Comparison of ENCODE assay signal across 17 mouse cellular contexts in the genomic region with DNA sequence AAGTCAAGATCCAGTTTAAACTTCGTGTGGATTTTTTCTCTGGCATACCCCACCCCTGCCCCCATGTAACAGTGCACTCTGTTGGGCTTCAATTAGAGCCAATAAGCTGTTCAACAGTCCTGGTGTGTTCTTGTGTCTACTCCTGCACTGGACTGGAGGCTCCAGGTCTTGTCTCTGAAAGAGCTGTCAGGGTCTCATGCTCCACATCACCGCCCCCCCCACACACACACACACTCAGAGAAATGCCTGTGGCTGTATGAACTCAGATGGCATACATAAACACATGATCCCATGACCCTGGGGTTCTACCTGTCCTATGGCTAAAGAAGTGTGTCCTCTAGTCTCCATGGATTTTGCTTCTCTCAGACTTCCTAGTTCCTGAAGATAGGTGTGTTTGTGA. TPM values are rescaled to one million over a fixed set of nuclear protein-coding genes. Genes with fewer than 3 reads are reported as not detected.
"Had no signal": no experiment of that assay in that cellular context is flagged by ENCODE, and none has a peak within 500 bp of the region (broad histone marks: within the 10 kb centered on the region; RNA-seq: fewer than 3 reads in every experiment).

No protein-coding gene starts in this region.

- DNase-seq: retina, postnatal 1 day; right cerebral cortex, adult 18-20 months; right cerebral cortex, postnatal 14 days; right cerebral cortex, postnatal 25 days; right cerebral cortex, postnatal 4 days; spleen, adult 18-20 months; thymus, adult 18-20 months; thymus, adult 2 months; thymus, postnatal 14 days; thymus, postnatal 25 days; thymus, postnatal 36 days; thymus, postnatal 4 days had no signal

- H3K27ac ChIP-seq: neural tube, embryonic 13.5 days; neural tube, embryonic 15.5 days; stomach, postnatal 0 days had no signal

- H3K9me3 ChIP-seq: neural tube, embryonic 13.5 days; neural tube, embryonic 15.5 days; stomach, embryonic 15.5 days had no signal

- H3K4me3 ChIP-seq: neural tube, embryonic 13.5 days; neural tube, embryonic 15.5 days; stomach, embryonic 15.5 days had no signal

- H3K27me3 ChIP-seq: neural tube, embryonic 13.5 days; neural tube, embryonic 15.5 days; stomach, embryonic 15.5 days had no signal

RNA-seq across cellular contexts. Expression of a gene that starts 11.4 kb away (rescaled TPM):
- total RNA-seq: neutrophil, adult 5-6 weeks had no signal
